Mouse (Mus musculus) thymus, postnatal 10 days (tissue): ENCODE measurements around the gene Ddx23.

Experiments
- DNase-seq, 2 experiments: peaks; one replicate each; pipeline ENCODE4 v3.0.0; 2021; ENCODE audit warnings: low spot score in 2 of 2

The Ddx23 gene

GRCm38 (mm10) chr15:98608058-98608783, 54.5 kb downstream of the Ddx23 start:
- no peak for DNase-seq

- DNase-seq = no peak
Observed at GRCm38 (mm10) chr15:98607557-98607956, 55.1 kb downstream of the Ddx23 start.

- DNase-seq = no peak
Observed at GRCm38 (mm10) chr15:98606739-98607138, 56.0 kb downstream of the Ddx23 start.

- DNase-seq = no peak
Observed at GRCm38 (mm10) chr15:98606051-98606536, 56.6 kb downstream of the Ddx23 start.

GRCm38 (mm10) chr15:98604041-98604575, 58.6 kb downstream of the Ddx23 start:
- DNase-seq = no peak

GRCm38 (mm10) chr15:98602921-98603458, 59.7 kb downstream of the Ddx23 start:
- no peak for DNase-seq

DNA sequence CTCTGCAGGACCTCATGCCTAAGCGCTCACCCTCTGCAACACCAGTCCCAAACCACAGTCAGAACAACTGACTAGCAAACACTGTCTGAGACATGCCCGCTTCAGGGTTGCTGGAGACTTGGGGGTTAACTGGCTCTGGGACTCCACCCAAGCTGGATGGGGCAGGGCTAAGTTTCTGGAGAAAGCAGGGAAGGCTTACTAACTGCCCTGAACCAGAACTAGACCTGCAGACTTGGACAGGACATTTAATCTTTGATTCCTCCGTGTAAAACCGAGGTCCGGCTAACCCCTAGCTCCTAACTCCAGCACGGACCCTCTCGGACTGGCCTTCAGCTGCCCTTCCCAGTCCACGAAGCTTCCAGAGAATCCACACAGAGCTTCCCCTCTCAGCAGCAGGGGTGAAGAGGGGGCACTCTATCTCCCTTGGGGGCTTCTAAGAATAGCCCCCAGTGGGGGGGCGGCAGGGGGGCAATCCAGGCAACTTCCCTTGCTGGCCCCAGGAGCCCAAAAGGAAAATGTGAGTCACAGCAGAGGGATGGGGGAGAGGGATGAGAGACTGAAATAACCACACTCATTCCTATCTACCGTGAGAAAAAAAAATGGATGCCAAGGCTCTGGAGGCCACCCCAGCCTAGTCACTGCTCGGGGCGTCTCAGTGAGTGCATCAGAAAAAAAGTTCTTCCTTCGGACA, 60.4 kb downstream of the Ddx23 start:
- DNase-seq = no peak

GRCm38 (mm10) chr15:98601832-98602190, 60.9 kb downstream of the Ddx23 start:
- no peak for DNase-seq

DNA sequence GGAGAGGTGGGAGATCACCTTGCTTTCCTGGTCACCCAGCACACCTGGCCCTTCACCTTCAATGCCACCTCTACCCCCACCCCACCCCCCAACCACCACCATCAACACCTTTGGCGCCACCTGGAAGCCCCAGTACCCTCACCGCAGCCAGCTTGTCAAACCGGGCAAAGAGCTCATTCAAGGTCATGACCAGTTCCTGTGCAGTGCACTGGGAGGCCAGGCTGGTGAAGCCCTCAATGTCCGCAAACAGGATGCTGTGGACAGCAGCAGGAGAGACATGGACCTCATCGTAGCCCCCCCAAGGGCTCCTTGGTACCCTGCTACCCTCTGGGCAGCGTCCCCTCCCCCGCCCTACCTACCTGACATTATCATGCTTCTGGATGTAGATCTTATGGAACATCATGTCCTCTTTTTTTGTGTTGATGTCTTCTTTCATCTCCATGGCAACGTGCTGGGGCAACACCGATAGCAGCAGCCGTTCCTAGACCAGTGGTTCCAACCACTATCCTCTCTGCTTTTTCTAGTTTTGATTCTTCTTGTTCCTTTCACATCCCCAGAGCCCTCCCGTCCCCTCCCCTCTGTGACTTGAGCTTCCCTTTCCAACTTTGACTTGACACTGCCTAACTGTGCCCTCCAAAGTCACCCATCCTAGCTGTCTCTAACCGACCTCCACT, 62.5 kb downstream of the Ddx23 start:
- no peak for DNase-seq

- DNase-seq = no peak
Observed at GRCm38 (mm10) chr15:98596609-98597008, 66.1 kb downstream of the Ddx23 start.
